Mouse (Mus musculus) kidney, adult 2 months (tissue): ENCODE measurements around the gene Olfr191. TPM values are rescaled to one million over a fixed set of nuclear protein-coding genes. Genes with fewer than 3 reads are reported as not detected.
"Not testable (repeated sequence)": the region's sequence is repeated elsewhere in the genome, so short reads cannot be mapped to it uniquely, and the experiment has no call there.

Experiments used
- DNase-seq: peaks from one replicate; pipeline ENCODE4 v3.0.0; 2021
- H3K27ac ChIP-seq: fragments of 200-500 bp; 2 replicates; pipeline ENCODE4 v1.5.1; 2012; ENCODE audit warnings: low read depth, low read length, control low read depth, inconsistent platforms; ENCODE audit not compliant: insufficient read depth
- H3K27me3 ChIP-seq: fragments of 200-500 bp; replicated peaks from 2 replicates; pipeline ENCODE4 v1.6.1; 2012; ENCODE audit warnings: mild to moderate bottlenecking, moderate library complexity, low read length, inconsistent platforms; ENCODE audit not compliant: control insufficient read depth, insufficient read depth
- H3K36me3 ChIP-seq: fragments of 200-500 bp; 2 replicates; pipeline ENCODE4 v1.6.1; 2012; ENCODE audit warnings: mild to moderate bottlenecking, moderate library complexity, low read length, inconsistent platforms; ENCODE audit not compliant: control insufficient read depth, insufficient read depth
- H3K4me1 ChIP-seq: fragments of 200-500 bp; 2 replicates; pipeline ENCODE4 v1.6.1; 2011; ENCODE audit warnings: low read length; ENCODE audit not compliant: control insufficient read depth, insufficient read depth
- H3K4me3 ChIP-seq: fragments of 200-500 bp; 2 replicates; pipeline ENCODE4 v1.5.1; 2011; ENCODE audit warnings: mild to moderate bottlenecking, low read depth, low read length, control low read depth; ENCODE audit not compliant: insufficient read depth
- CTCF ChIP-seq: fragments of 200-500 bp; conservative IDR thresholded peaks from 2 replicates; pipeline ENCODE4 v1.5.1; 2011; ENCODE audit warnings: low read depth, mild to moderate bottlenecking, control low read depth, low read length, moderate library complexity, mixed read lengths; ENCODE audit not compliant: insufficient read depth, insufficient read length
- POLR2A ChIP-seq: fragments of 200-500 bp; IDR thresholded peaks from one replicate; pipeline ENCODE4 v1.6.1; 2011; ENCODE audit warnings: low read depth, low read length, control low read depth
- WGBS: fragments of 180-500 bp; shearing (Covaris S2); methylation state at CpG from one replicate; pipeline ENCODE4 v1.1.7; 2018; 5-methylcytosine and 5-hydroxymethylcytosine counted together
- polyA plus RNA-seq: library from polyadenylated mRNA; depleted of rRNA; stranded (reverse); fragments of >200 nt; gene quantifications from 2 replicates; pipeline ENCODE4 v1.2.3, GENCODE M21; 2012; rRNA removed

Gene Olfr191
- not detected in 2 replicates for polyA plus RNA-seq

DNA sequence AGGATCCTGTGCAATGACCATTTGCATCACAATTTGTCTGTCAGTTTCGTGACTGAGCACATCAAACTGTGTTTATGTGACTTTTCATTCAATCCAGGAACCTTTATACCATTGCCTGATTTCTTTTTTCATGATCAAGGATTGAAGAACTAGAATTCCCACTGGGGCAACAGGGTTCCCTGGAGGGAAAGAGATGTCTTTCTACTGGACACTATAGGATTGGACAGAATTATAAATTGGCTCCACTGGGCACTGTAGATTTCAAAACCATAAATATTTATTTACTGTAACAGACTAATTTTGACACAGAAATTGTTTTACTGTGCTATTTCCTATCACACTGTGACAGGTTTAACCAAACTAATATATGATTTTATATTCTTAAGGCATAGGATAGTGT lies at the start of gene Olfr191:
Gene Olfr191, minus strand, starts transcription at position 101 of the 400 bp plus-strand sequence.
- WGBS = 38% methylated on average over 1 of the region's 1 CpGs
- not testable (repeated sequence) for H3K27me3 ChIP-seq, H3K36me3 ChIP-seq, H3K27ac ChIP-seq, DNase-seq, H3K4me1 ChIP-seq, H3K4me3 ChIP-seq

DNA sequence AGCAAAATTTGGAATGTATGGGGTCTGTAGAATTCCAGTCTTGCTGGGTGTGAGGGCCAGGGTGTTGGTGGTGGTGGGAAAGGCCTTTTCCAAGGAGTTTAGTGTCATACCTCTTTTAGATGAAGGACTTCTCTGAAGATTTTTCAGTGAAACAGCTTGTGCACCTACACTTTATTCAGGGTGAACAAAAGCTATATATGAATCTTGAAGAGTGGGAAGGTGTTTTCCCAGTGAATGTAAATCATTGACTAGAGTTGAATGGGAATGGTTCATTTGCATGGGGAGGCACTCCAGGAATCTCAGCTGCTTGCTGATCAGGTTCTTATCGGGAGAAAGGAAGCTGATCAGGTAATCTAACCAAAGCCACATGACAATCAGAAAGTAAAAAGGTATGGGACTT lies 41.1 kb upstream of the Olfr191 start:
- H3K27ac ChIP-seq = no peak overlapping the region
- no peaks in the 10 kb centered on the region for H3K36me3 ChIP-seq
- no peak for DNase-seq
- 50% methylated on average over 1 of the region's 1 CpGs for WGBS
- H3K27me3 ChIP-seq = no peaks in the 10 kb centered on the region
- no peak for TF ChIP-seq POLR2A
- TF ChIP-seq CTCF = no peak
- H3K4me1 ChIP-seq = no peaks in the 10 kb centered on the region
- H3K4me3 ChIP-seq = no peak overlapping the region

DNA sequence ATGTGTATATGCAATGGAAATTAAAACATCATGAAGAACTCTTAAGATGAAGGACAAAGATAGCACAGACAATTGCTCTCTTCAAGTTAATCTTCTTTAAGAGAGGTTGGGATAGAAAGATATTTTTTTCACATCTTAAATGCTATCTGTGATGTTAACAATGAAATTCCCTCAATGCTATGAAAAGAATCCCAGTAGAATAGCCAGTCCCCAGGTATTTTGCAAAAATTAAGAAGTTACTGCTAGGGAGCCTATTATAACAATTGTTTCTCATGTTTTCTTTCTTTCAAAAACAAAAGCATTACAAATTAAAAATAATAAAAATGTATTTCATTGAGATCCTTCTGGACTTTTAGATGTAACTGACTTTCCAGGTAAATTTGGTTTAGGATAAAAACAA lies 31.3 kb upstream of the Olfr191 start, which contains the start of gene Olfr194:
Gene Olfr194, minus strand, starts transcription at position 101 of the 400 bp plus-strand sequence.
- no peak within 1 kb of the TSS for H3K27ac ChIP-seq
- no peak for DNase-seq
- no peaks in the 10 kb centered on the region for H3K27me3 ChIP-seq
- H3K4me3 ChIP-seq = no peak within 1 kb of the TSS
- no peaks in the 10 kb centered on the region for H3K4me1 ChIP-seq
- TF ChIP-seq CTCF (no peak), POLR2A (no peak)
- H3K36me3 ChIP-seq = no peaks in the 10 kb centered on the region

DNA sequence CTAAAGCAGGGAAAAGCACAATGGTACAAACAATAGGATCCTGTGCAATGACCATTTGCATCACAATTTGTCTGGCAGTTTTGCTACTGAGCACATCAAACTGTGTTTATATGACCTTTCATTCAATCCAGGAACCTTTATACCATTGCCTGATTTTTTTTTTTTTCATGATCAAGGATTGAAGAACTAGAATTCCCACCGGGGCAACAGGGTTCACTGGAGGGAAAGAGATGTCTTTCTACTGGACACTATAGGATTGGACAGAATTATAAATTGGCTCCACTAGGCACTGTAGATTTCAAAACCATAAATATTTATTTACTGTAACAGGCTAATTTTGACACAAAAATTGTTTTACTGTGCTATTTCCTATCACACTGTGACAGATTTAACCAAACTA lies 22.2 kb upstream of the Olfr191 start, which contains the start of gene Olfr193:
Gene Olfr193, minus strand, starts transcription at position 101 of the 400 bp plus-strand sequence.
- H3K4me1 ChIP-seq = no peaks in the 10 kb centered on the region
- H3K36me3 ChIP-seq = no peaks in the 10 kb centered on the region
- 89% methylated on average over 1 of the region's 1 CpGs for WGBS
- DNase-seq = no peak
- no peak within 1 kb of the TSS for H3K4me3 ChIP-seq
- no peak within 1 kb of the TSS for H3K27ac ChIP-seq
- TF ChIP-seq CTCF (no peak), POLR2A (no peak)
- H3K27me3 ChIP-seq = no peaks in the 10 kb centered on the region

DNA sequence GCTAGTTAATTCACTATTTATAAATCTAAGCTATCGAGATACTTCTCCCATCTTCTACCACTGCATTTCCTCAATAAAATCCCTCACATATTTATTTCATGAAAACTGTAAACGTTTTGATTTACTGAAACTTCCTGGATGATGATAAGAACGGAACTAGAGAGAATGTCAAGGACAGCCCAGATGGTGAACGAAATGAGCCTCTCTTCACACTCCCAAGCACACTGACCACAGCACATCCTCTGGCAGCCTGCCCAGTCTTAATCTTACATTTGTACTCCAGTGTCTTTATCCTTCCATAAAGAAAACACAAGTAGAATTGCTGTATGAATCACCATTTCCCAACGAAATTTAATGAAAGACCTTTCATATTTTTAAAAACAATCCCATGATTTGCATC lies 18.9 kb upstream of the Olfr191 start:
- WGBS = 50% methylated on average over 5 of the region's 5 CpGs
- H3K4me1 ChIP-seq, H3K27me3 ChIP-seq, H3K27ac ChIP-seq, H3K4me3 ChIP-seq, DNase-seq, H3K36me3 ChIP-seq: not testable (repeated sequence)

DNA sequence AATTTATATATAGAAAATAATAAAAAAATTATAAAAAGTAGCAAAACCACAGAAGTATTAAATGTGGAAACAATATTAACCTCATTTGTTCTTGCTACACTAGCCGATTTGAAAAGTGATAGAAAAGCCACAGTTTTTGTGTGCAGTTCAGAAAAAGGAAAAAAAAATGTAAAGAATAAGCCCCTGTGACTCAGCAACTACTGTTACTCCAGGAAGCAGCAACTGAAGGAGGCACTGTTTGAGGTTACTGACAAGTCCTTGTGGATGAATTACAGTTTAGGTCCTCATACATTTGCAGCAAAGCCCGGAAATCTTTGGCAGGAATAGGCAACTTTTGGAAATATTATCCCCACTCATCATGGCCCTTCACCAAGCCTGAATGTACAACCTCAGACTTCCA lies 15.7 kb upstream of the Olfr191 start:
- Histone ChIP-seq H3K4me1 (no peaks in the 10 kb centered on the region), H3K36me3 (no peaks in the 10 kb centered on the region), H3K27ac (no peak overlapping the region), H3K27me3 (no peaks in the 10 kb centered on the region), H3K4me3 (no peak overlapping the region)
- DNase-seq = no peak
- TF ChIP-seq CTCF (no peak), POLR2A (no peak)
- 80% methylated on average over 2 of the region's 2 CpGs for WGBS

DNA sequence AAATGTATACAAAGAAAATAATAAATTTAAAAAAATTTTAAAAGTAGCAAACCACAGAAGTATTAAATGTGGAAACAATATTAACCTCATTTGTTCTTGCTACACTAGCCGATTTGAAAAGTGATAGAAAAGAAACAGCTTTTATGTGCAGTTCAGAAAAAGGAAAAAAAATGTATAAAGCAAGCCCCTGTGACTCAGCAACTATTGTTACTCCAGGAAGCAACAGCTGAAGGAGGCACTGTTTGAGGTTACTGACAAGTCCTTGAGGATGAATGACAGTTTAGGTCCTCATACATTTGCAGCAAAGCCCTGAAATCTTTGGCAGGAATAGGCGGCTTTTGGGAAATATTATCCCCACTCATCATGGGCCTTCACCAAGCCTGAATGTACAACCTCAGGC lies 8.5 kb downstream of the Olfr191 start:
- H3K4me1 ChIP-seq, DNase-seq, H3K4me3 ChIP-seq, H3K27me3 ChIP-seq, H3K27ac ChIP-seq, H3K36me3 ChIP-seq: not testable (repeated sequence)
- 81% methylated on average over 2 of the region's 2 CpGs for WGBS

DNA sequence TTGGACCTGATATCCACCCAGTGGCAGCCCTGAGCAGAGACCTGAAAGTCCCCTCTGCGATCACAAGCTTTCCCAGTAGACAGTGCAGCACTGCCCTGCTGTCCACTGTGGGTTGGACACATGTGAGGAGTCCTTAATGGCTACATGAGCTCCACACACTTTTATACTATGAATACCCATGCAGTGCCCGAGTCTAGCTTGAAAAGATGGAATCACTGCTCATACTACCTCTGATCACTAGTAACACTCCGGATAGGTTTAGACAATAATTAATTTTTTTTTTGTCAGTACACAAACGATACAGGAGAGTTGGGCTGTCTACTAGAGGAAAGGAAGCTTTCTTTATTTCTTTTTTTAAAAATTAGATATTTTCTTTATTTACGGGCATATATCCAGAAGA lies 11.7 kb downstream of the Olfr191 start, which contains the start of gene Olfr190:
Gene Olfr190, minus strand, starts transcription at position 101 of the 400 bp plus-strand sequence.
- no peaks in the 10 kb centered on the region for H3K27me3 ChIP-seq
- H3K4me1 ChIP-seq = no peaks in the 10 kb centered on the region
- no peak for DNase-seq
- WGBS = 81% methylated on average over 5 of the region's 5 CpGs
- H3K27ac ChIP-seq = no peak within 1 kb of the TSS
- TF ChIP-seq CTCF = no peak
- no peak for TF ChIP-seq POLR2A
- no peaks in the 10 kb centered on the region for H3K36me3 ChIP-seq
- no peak within 1 kb of the TSS for H3K4me3 ChIP-seq
